Mouse (Mus musculus): ENCODE data around the gene Frmd5. TPM values are rescaled to one million over a fixed set of nuclear protein-coding genes. Genes with fewer than 3 reads are reported as not detected.

Frmd5 gene
- polyA plus RNA-seq, 1 experiment from 2014 or later, result 1.5 TPM

DNA sequence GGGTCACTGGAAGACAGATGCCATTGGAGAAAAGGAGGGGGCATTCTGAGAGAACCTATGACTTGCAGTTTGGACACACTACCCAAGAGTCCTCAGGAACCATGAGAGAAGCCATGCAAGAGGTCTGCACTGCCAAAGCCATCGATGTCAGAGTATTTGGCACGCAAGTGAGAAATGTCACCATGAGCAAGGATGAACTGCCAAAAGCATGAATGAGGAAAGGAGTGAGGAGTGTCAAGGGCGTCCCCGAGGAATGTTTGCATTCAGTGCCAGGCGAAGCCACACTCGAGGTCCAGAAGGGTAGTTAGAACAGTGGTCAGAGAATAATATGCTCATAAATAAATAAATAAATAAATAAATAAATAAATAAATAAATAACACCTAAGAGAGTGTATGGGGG lies 150.9 kb downstream of the Frmd5 start:
- DNase-seq (ENCODE audit: low spot score) (no peak), ATAC-seq (ENCODE audit: low FRiP score, low TSS enrichment) (no peak)
- no peaks in the 10 kb centered on the region for H3K4me1 ChIP-seq (replicated peaks; ENCODE audit: control insufficient read depth, insufficient read depth)
- H3K9ac ChIP-seq (ENCODE audit: low read length), result no peak overlapping the region
- no peaks in the 10 kb centered on the region for H3K36me3 ChIP-seq (ENCODE audit: control insufficient read depth, insufficient read depth, low read length)
- H3K4me2 ChIP-seq (replicated peaks; ENCODE audit: low read depth), result no peak overlapping the region
- WGBS, result 90% methylated on average over 6 of the region's 6 CpGs
- no peak overlapping the region for H3K4me3 ChIP-seq (ENCODE audit: low read depth, low read length)
- TF ChIP-seq EP300 (optimal IDR thresholded peaks at IDR 0.05) (no peak), CTCF (IDR thresholded peaks at IDR 0.05; ENCODE audit: low read depth) (no peak)
- H3K27ac ChIP-seq (replicated peaks), result no peak overlapping the region
- no peaks in the 10 kb centered on the region for H3K27me3 ChIP-seq (ENCODE audit: control insufficient read depth, insufficient read depth, low read length)
- no peaks in the 10 kb centered on the region for H3K9me3 ChIP-seq (ENCODE audit: control insufficient read depth, low read length)

GRCm38 (mm10) chr2:121655106-121655505 lies 151.8 kb downstream of the Frmd5 start:
- Histone ChIP-seq H3K27me3 (ENCODE audit: control insufficient read depth, insufficient read depth, low read length) (no peaks in the 10 kb centered on the region), H3K4me3 (ENCODE audit: low read depth, low read length) (no peak overlapping the region), H3K36me3 (ENCODE audit: control insufficient read depth, insufficient read depth, low read length) (no peaks in the 10 kb centered on the region), H3K27ac (replicated peaks) (no peak overlapping the region), H3K9ac (ENCODE audit: low read length) (no peak overlapping the region), H3K9me3 (ENCODE audit: control insufficient read depth, low read length) (no peaks in the 10 kb centered on the region), H3K4me1 (replicated peaks; ENCODE audit: control insufficient read depth, insufficient read depth) (no peaks in the 10 kb centered on the region), H3K4me2 (replicated peaks; ENCODE audit: low read depth) (no peak overlapping the region)
- 78% methylated on average over 8 of the region's 8 CpGs for WGBS
- no peak for ATAC-seq (ENCODE audit: low FRiP score, low TSS enrichment)
- TF ChIP-seq EP300 (optimal IDR thresholded peaks at IDR 0.05) (no peak), CTCF (IDR thresholded peaks at IDR 0.05; ENCODE audit: low read depth) (no peak)
- no peak for DNase-seq (ENCODE audit: low spot score)

GRCm38 (mm10) chr2:121646528-121646927 lies 160.4 kb downstream of the Frmd5 start:
- H3K27me3 ChIP-seq (ENCODE audit: control insufficient read depth, insufficient read depth, low read length), result no peaks in the 10 kb centered on the region
- no peaks in the 10 kb centered on the region for H3K4me1 ChIP-seq (replicated peaks; ENCODE audit: control insufficient read depth, insufficient read depth)
- no peak overlapping the region for H3K27ac ChIP-seq (replicated peaks)
- H3K9ac ChIP-seq (ENCODE audit: low read length), result no peak overlapping the region
- TF ChIP-seq CTCF (IDR thresholded peaks at IDR 0.05; ENCODE audit: low read depth), result no peak
- no peak overlapping the region for H3K4me3 ChIP-seq (ENCODE audit: low read depth, low read length)
- no peak for ATAC-seq (ENCODE audit: low FRiP score, low TSS enrichment)
- 80% methylated on average over 4 of the region's 4 CpGs for whole genome bisulfite sequencing
- DNase-seq (ENCODE audit: low spot score), result no peak
- H3K4me2 ChIP-seq (replicated peaks; ENCODE audit: low read depth), result no peak overlapping the region
- H3K36me3 ChIP-seq (ENCODE audit: control insufficient read depth, insufficient read depth, low read length), result no peaks in the 10 kb centered on the region
- H3K9me3 ChIP-seq (ENCODE audit: control insufficient read depth, low read length), result no peaks in the 10 kb centered on the region

DNA sequence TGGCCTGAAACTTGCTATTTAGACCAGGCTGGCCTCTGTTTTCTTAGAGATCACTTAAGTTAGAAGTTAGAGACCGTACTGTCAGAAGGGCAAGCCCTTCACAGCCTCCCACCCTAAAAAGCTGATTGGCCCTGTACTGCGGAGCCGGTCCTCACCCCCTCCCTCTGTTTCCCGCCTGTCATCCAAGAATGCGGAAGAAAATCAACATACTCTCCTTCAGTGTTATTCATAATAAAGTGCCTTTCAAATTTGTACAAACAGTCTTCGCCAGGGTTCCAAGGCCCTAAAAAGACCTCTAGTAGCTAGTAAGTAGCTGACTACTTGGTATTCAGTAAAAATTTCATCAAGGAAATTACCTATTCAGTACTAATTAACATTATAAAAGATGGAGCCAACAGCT lies 164.0 kb downstream of the Frmd5 start:
- no peak overlapping the region for H3K27ac ChIP-seq (replicated peaks)
- no peak overlapping the region for H3K4me2 ChIP-seq (replicated peaks; ENCODE audit: low read depth)
- no peak for TF ChIP-seq CTCF (IDR thresholded peaks at IDR 0.05; ENCODE audit: low read depth)
- no peak for TF ChIP-seq EP300 (optimal IDR thresholded peaks at IDR 0.05)
- no peaks in the 10 kb centered on the region for H3K9me3 ChIP-seq (ENCODE audit: control insufficient read depth, low read length)
- 21% methylated on average over 6 of the region's 6 CpGs for WGBS
- H3K9ac ChIP-seq (ENCODE audit: low read length), result no peak overlapping the region
- no peaks in the 10 kb centered on the region for H3K36me3 ChIP-seq (ENCODE audit: control insufficient read depth, insufficient read depth, low read length)
- H3K27me3 ChIP-seq (ENCODE audit: control insufficient read depth, insufficient read depth, low read length), result no peaks in the 10 kb centered on the region
- no peaks in the 10 kb centered on the region for H3K4me1 ChIP-seq (replicated peaks; ENCODE audit: control insufficient read depth, insufficient read depth)
- ATAC-seq (ENCODE audit: low FRiP score, low TSS enrichment) (no peak), DNase-seq (ENCODE audit: low spot score) (no peak)
- H3K4me3 ChIP-seq (ENCODE audit: low read depth, low read length), result no peak overlapping the region

DNA sequence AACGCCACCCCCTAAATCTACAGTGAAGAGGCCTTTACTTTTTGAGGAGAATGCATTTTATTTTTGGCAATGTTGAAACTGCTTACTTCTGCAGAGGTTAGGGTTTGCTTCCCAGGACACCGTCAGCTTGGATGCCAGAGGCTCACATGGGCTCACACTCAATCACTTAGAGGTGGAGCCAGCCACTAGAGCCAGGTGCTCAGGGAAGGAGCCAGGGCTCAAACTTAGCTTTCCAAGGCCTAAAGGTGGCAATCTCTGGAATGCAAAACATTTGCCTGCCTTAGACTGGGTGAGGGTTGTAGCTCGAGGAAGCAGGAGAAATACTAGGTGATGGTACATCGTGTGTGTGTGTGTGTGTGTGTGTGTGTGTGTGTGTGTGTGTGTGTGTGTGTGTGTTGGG lies 174.8 kb downstream of the Frmd5 start:
- no peaks in the 10 kb centered on the region for H3K4me1 ChIP-seq (replicated peaks; ENCODE audit: control insufficient read depth, insufficient read depth)
- H3K27me3 ChIP-seq (ENCODE audit: control insufficient read depth, insufficient read depth, low read length), result no peaks in the 10 kb centered on the region
- no peaks in the 10 kb centered on the region for H3K9me3 ChIP-seq (ENCODE audit: control insufficient read depth, low read length)
- ATAC-seq (ENCODE audit: low FRiP score, low TSS enrichment) (no peak), DNase-seq (ENCODE audit: low spot score) (no peak)
- H3K27ac ChIP-seq (replicated peaks), result no peak overlapping the region
- H3K36me3 ChIP-seq (ENCODE audit: control insufficient read depth, insufficient read depth, low read length), result no peaks in the 10 kb centered on the region
- no peak overlapping the region for H3K4me2 ChIP-seq (replicated peaks; ENCODE audit: low read depth)
- TF ChIP-seq CTCF (IDR thresholded peaks at IDR 0.05; ENCODE audit: low read depth), result no peak
- TF ChIP-seq EP300 (optimal IDR thresholded peaks at IDR 0.05), result no peak
- no peak overlapping the region for H3K4me3 ChIP-seq (ENCODE audit: low read depth, low read length)
- WGBS, result 42% methylated on average over 4 of the region's 4 CpGs
- H3K9ac ChIP-seq (ENCODE audit: low read length), result no peak overlapping the region

DNA sequence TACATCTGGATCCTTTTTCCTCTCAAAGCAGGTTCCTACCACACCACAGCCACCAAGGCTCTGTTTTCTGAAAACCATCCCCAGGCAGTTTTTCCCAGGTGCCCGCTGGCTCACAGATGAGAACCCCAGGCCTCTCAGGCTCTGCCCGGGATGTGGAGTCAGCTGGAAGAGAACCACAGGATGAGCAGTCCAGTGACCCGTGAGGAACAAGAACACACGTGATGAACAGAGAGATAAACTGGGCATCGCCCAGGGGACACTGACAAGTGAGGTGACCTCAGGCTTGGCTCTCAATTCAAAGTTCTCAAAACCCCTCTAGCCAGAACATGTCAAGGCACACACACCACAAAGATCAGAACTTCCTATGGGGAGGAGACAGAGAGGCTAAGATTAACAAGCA lies 176.6 kb downstream of the Frmd5 start:
- no peak for TF ChIP-seq EP300 (optimal IDR thresholded peaks at IDR 0.05)
- no peak for TF ChIP-seq CTCF (IDR thresholded peaks at IDR 0.05; ENCODE audit: low read depth)
- Histone ChIP-seq H3K27ac (replicated peaks) (no peak overlapping the region), H3K4me1 (replicated peaks; ENCODE audit: control insufficient read depth, insufficient read depth) (no peaks in the 10 kb centered on the region), H3K4me3 (ENCODE audit: low read depth, low read length) (no peak overlapping the region), H3K36me3 (ENCODE audit: control insufficient read depth, insufficient read depth, low read length) (no peaks in the 10 kb centered on the region), H3K4me2 (replicated peaks; ENCODE audit: low read depth) (no peak overlapping the region), H3K9ac (ENCODE audit: low read length) (no peak overlapping the region), H3K27me3 (ENCODE audit: control insufficient read depth, insufficient read depth, low read length) (no peaks in the 10 kb centered on the region), H3K9me3 (ENCODE audit: control insufficient read depth, low read length) (no peaks in the 10 kb centered on the region)
- ATAC-seq (ENCODE audit: low FRiP score, low TSS enrichment) (no peak), DNase-seq (ENCODE audit: low spot score) (no peak)
- 61% methylated on average over 5 of the region's 5 CpGs for WGBS

All from stomach, postnatal 0 days (tissue).